Mouse (Mus musculus) layer of hippocampus, adult 9-10 months (tissue): Measurements from ENCODE around the gene Pdzd3.

Experiments
- DNase-seq: peaks from one replicate; pipeline ENCODE4 v3.0.0; 2022; ENCODE audit warnings: low spot score

The Pdzd3 gene

DNA sequence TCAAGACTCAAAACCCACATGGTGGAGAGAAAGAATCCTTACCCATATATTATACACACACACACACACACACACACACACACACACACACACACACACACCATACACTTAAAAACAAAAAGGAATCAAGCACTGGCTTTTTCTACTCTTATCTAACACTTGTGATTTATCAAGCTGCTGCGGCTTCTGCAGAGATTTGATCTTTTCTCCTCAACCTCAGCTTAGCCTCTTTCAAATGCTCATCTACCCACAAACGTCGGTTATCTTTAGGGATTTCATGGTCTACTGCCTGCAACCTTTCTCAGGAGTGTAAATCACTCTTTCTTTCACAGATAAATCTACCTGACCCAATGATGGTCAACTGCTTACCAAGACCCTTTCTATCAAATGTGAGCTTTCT is 50.8 kb downstream of the Pdzd3 start:
- DNase-seq: no peak

DNA sequence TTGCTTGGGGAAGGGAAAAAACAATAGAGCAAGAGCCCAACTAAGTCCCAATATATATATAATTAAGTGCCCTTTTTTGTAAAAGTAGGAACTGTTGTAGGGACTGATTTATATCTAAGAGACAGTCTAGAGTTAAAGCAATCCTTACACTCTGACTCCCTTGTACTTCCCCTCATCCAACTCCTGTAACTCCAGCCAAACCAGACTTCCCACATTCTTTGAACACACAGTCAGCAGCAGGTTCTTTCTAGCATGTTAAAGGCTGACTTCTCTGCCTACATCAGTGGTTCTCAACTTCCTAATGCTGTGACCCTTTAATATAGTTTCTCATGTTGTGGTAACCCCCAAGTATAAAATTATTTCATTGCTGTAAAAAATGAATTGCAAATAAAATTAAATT is 51.7 kb downstream of the Pdzd3 start:
- no peak for DNase-seq

DNA sequence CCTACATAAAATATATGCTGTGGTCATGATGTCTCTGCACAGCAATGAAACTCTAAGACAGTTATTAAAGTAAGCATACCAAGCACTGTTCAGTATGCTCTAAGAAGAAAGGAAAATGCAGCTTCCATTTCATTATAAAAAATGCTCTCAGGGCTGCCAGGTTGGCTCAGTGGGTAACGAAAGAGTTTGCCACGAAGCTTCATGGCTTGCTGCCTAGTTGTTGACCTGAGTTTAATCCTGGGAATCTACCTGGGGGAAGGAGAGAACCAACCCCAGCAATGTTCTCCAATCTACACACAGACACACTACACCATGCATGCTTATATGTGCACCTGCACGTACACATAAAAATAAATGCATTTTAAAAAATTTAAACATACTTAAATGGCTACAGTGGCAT is 52.1 kb downstream of the Pdzd3 start:
- DNase-seq: no peak
